Mouse (Mus musculus): ENCODE measurements around the gene Pxdc1.

- no peak for TF ChIP-seq POLR2A (IDR thresholded peaks at IDR 0.05; ENCODE audit: insufficient read depth, low read length)
- TF ChIP-seq CTCF (IDR thresholded peaks at IDR 0.05; ENCODE audit: low read depth, low read length): no peak
These were observed 31.9 kb upstream of the Pxdc1 start for GRCm38 (mm10) chr13:34685008-34685765.
